Mouse (Mus musculus) lung, embryonic 14.5 days (tissue): ENCODE measurements around the gene Gtf3c6. TPM values are rescaled to one million over a fixed set of nuclear protein-coding genes. Genes with fewer than 3 reads are reported as not detected.

Source experiments
- ATAC-seq: fragments of 200-750 bp; cut with Nextera tagmentation; 2 replicates; pipeline ENCODE4 v1.8.0; 2017; ENCODE audit warnings: mild to moderate bottlenecking, moderate TSS enrichment, moderate library complexity; ENCODE audit not compliant: insufficient read depth
- DNase-seq: peaks from one replicate; pipeline ENCODE4 v3.0.0-alpha.2; 2015
- H3K27ac ChIP-seq: fragments of 300-500 bp; sonication (generic); 2 replicates; pipeline ENCODE4 v1.5.1; 2014; ENCODE audit warnings: low read depth, mild to moderate bottlenecking, moderate library complexity
- H3K27me3 ChIP-seq: fragments of 300-500 bp; sonication (generic); 2 replicates; pipeline ENCODE4 v1.6.1; 2014; ENCODE audit warnings: low read length, control low read depth; ENCODE audit not compliant: insufficient read depth
- H3K36me3 ChIP-seq: fragments of 300-500 bp; sonication (generic); 2 replicates; pipeline ENCODE4 v1.6.1; 2014; ENCODE audit warnings: control low read depth; ENCODE audit not compliant: insufficient read depth
- H3K4me1 ChIP-seq: fragments of 300-500 bp; sonication (generic); 2 replicates; pipeline ENCODE4 v1.6.1; 2014; ENCODE audit warnings: antibody characterized with exemption, control low read depth; ENCODE audit not compliant: insufficient read depth
- H3K4me2 ChIP-seq: fragments of 300-500 bp; sonication (generic); 2 replicates; pipeline ENCODE4 v1.6.1; 2014; ENCODE audit warnings: mild to moderate bottlenecking
- H3K4me3 ChIP-seq: fragments of 300-500 bp; sonication (generic); 2 replicates; pipeline ENCODE4 v1.5.1; 2014; ENCODE audit warnings: low read depth, low read length
- H3K9ac ChIP-seq: fragments of 300-500 bp; sonication (generic); 2 replicates; pipeline ENCODE4 v1.6.1; 2014
- H3K9me3 ChIP-seq: fragments of 300-500 bp; sonication (generic); 2 replicates; pipeline ENCODE4 v1.6.1; 2016; ENCODE audit warnings: low read depth, low read length, control low read depth
- CTCF ChIP-seq: IDR thresholded peaks from 2 replicates; pipeline ENCODE4 v1.5.1; 2016; ENCODE audit warnings: antibody characterized with exemption, low read depth
- WGBS: fragments of 180-500 bp; shearing (Covaris S2); extraction: QIAGEN DNeasy Blood & Tissue Kit; methylation state at CpG from one replicate; pipeline ENCODE4 v1.1.7; 2014; 5-methylcytosine and 5-hydroxymethylcytosine counted together
- polyA plus RNA-seq: library from polyadenylated mRNA; unstranded; fragments of >200 nt; fragmentation: Nextera tagmentation; extraction: Ambion mirVana; gene quantifications from 2 replicates; pipeline ENCODE4 v1.2.1, GENCODE M21; 2014

The Gtf3c6 gene
- polyA plus RNA-seq, 1 experiment from 2014 or later, result 112 TPM

GRCm38 (mm10) chr10:40258401-40258966 is 576 bp upstream of the Gtf3c6 start:
- H3K9ac ChIP-seq, result peak overlapping the region; percentile 92; the same call in 1 of the 2 replicates
- H3K27ac ChIP-seq, result peak overlapping the region; percentile 98
- H3K9me3 ChIP-seq, result no peaks in the 10 kb centered on the region
- peak; percentile 60 for TF ChIP-seq CTCF
- H3K27me3 ChIP-seq, result no peaks in the 10 kb centered on the region
- peaks cover 10% of the 10 kb centered on the region for H3K36me3 ChIP-seq
- under 1% methylated on average over 12 of the region's 12 CpGs for WGBS
- H3K4me3 ChIP-seq, result peak overlapping the region; percentile 76; the same call in 1 of the 2 replicates
- DNase-seq (peak; percentile 96), ATAC-seq (peak; percentile 92)
- H3K4me1 ChIP-seq, result no peaks in the 10 kb centered on the region
- peak overlapping the region; percentile 91 for H3K4me2 ChIP-seq

GRCm38 (mm10) chr10:40256716-40257115 is 1.2 kb downstream of the Gtf3c6 start:
- Histone ChIP-seq H3K9me3 (no peaks in the 10 kb centered on the region), H3K9ac (peak overlapping the region; percentile 92), H3K36me3 (peaks cover 25% of the 10 kb centered on the region), H3K27ac (peak overlapping the region; percentile 98), H3K4me1 (no peaks in the 10 kb centered on the region), H3K4me2 (peak overlapping the region; percentile 91), H3K27me3 (no peaks in the 10 kb centered on the region), H3K4me3 (peak overlapping the region; percentile 76)
- no peak for TF ChIP-seq CTCF
- peak; percentile 81 for ATAC-seq
- peak; percentile 88 for DNase-seq
- under 1% methylated on average over 5 of the region's 5 CpGs for WGBS

- H3K4me3 ChIP-seq, result no peak overlapping the region
- no peak overlapping the region for H3K27ac ChIP-seq
- H3K9me3 ChIP-seq, result no peaks in the 10 kb centered on the region
- DNase-seq (no peak), ATAC-seq (no peak)
- no peak overlapping the region for H3K4me2 ChIP-seq
- WGBS, result 65% methylated on average over 6 of the region's 6 CpGs
- no peak overlapping the region for H3K9ac ChIP-seq
- no peak for TF ChIP-seq CTCF
- H3K36me3 ChIP-seq, result peaks cover 63% of the 10 kb centered on the region
- H3K27me3 ChIP-seq, result no peaks in the 10 kb centered on the region
- no peaks in the 10 kb centered on the region for H3K4me1 ChIP-seq
Measured at GRCm38 (mm10) chr10:40250969-40251368, 6.9 kb downstream of the Gtf3c6 start.

- Histone ChIP-seq H3K4me1 (no peaks in the 10 kb centered on the region; the same call in 1 of the 2 replicates), H3K4me2 (no peak overlapping the region), H3K4me3 (no peak overlapping the region), H3K27me3 (no peaks in the 10 kb centered on the region), H3K9ac (no peak overlapping the region), H3K36me3 (peaks cover 63% of the 10 kb centered on the region), H3K27ac (no peak overlapping the region), H3K9me3 (no peaks in the 10 kb centered on the region)
- peak; percentile 44 for TF ChIP-seq CTCF
- WGBS, result 86% methylated on average over 9 of the region's 9 CpGs
- DNase-seq, result peak; percentile 25
- ATAC-seq, result no peak
Measured at GRCm38 (mm10) chr10:40249625-40250024, 8.3 kb downstream of the Gtf3c6 start.

- peak overlapping the region; percentile 65 for H3K27ac ChIP-seq
- no peaks in the 10 kb centered on the region; the same call in 1 of the 2 replicates for H3K4me1 ChIP-seq
- TF ChIP-seq CTCF, result no peak
- H3K4me3 ChIP-seq, result peak overlapping the region; percentile 77
- H3K9me3 ChIP-seq, result no peaks in the 10 kb centered on the region
- H3K9ac ChIP-seq, result peak overlapping the region; percentile 57
- no peak for DNase-seq
- peak overlapping the region; percentile 67 for H3K4me2 ChIP-seq
- no peaks in the 10 kb centered on the region for H3K27me3 ChIP-seq
- 31% methylated on average over 11 of the region's 11 CpGs for WGBS
- peaks cover 62% of the 10 kb centered on the region for H3K36me3 ChIP-seq
- peak; percentile 39 for ATAC-seq
Measured at GRCm38 (mm10) chr10:40247166-40247716, 10.7 kb downstream of the Gtf3c6 start.

- Histone ChIP-seq H3K27ac (peak within 1 kb of the TSS; percentile 65), H3K4me3 (peak within 1 kb of the TSS; percentile 77), H3K36me3 (peaks cover 62% of the 10 kb centered on the region), H3K27me3 (no peaks in the 10 kb centered on the region), H3K4me2 (peak within 1 kb of the TSS; percentile 67), H3K4me1 (no peaks in the 10 kb centered on the region; the same call in 1 of the 2 replicates), H3K9me3 (no peaks in the 10 kb centered on the region), H3K9ac (peak within 1 kb of the TSS; percentile 57)
- under 1% methylated on average over 54 of the region's 54 CpGs for WGBS
- TF ChIP-seq CTCF, result no peak
- ATAC-seq (peak; percentile 94), DNase-seq (peak; percentile 96)
Measured at GRCm38 (mm10) chr10:40246374-40247165, 11.3 kb downstream of the Gtf3c6 start, which contains the start of gene Rpf2. Gene Rpf2, minus strand, starts transcription at chr10:40247036.

- no peak for DNase-seq
- 90% methylated on average over 5 of the region's 5 CpGs for WGBS
- no peak for TF ChIP-seq CTCF
- Histone ChIP-seq H3K4me3 (no peak overlapping the region), H3K4me1 (no peaks in the 10 kb centered on the region), H3K27me3 (no peaks in the 10 kb centered on the region), H3K9me3 (no peaks in the 10 kb centered on the region), H3K9ac (no peak overlapping the region), H3K4me2 (no peak overlapping the region), H3K27ac (no peak overlapping the region), H3K36me3 (peaks cover 82% of the 10 kb centered on the region)
- no peak for ATAC-seq
Measured at GRCm38 (mm10) chr10:40237826-40238225, 20.1 kb downstream of the Gtf3c6 start.
